ENCODE assay signal across 8 mouse cellular contexts in the genomic region with DNA sequence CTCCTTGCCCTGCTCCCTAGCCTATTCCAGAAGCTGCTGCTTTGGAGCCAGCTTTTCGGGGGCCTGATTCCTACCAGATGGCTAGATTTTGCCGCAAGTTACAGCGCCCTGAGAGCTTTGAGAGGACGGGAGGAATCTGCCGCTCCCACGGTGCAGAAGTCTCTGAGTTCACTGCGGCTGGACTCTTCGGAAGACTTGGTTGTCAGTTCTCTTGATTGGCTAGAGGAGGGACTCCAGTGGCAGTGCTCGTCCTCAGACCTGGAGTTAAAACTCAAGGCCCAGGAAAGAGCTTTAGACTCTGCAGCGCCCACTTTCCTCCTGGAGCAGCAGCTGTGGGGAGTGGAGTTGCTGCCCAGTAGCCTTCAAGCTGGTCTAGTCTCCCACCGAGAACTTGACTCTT. TPM values are rescaled to one million over a fixed set of nuclear protein-coding genes. Genes with fewer than 3 reads are reported as not detected.
DNase-seq lines count a peak whose midpoint lies in the region; ATAC-seq and TF ChIP-seq lines count a peak whose summit lies in the region.

No protein-coding gene starts in this region.

- no peak for TF ChIP-seq CTCF in intestine, postnatal 0 days (IDR thresholded peaks at IDR 0.05; ENCODE audit: low read depth)
- TF ChIP-seq CTCF in lung, postnatal 0 days (IDR thresholded peaks at IDR 0.05): no peak

- in situ Hi-C loops in ES-E14 (cut with MboI; ENCODE audit: low sequenced_read_pairs in 2 of 2, unreplicated experiment in 2 of 2): loop anchor here (25.0 kb wide), 1 partner anchor 95 kb away; the partner anchor contains the start of genes Mdm4 (in 2 of the 2) and Pik3c2b (in 2 of the 2)

- H3K4me1 ChIP-seq in ES-E14 (ENCODE audit: control insufficient read depth in 2 of 2, insufficient read depth in 2 of 2, low read length in 2 of 2, poor library complexity in 1 of 2): peaks cover 3 to 18% of the 10 kb centered on the region in 2 experiments
- H3K4me1 ChIP-seq in erythroblast, embryonic 14.5 days (ENCODE audit: control insufficient read depth): peaks cover 42% of the 10 kb centered on the region
- no peaks in the 10 kb centered on the region for H3K4me1 ChIP-seq in intestine, postnatal 0 days (replicated peaks; ENCODE audit: control insufficient read depth, insufficient read depth, low read length)
- peaks cover 9% of the 10 kb centered on the region; the same call in 1 of the 2 replicates for H3K4me1 ChIP-seq in lung, postnatal 0 days (ENCODE audit: insufficient read depth, low read depth, low read length)

- WGBS in intestine, postnatal 0 days: under 1% methylated on average over 11 of the region's 11 CpGs
- under 1% methylated on average over 11 of the region's 11 CpGs for WGBS in lung, postnatal 0 days

- H3K4me3 ChIP-seq in ES-E14 (ENCODE audit: insufficient read depth in 1 of 2, low read depth in 1 of 2, low read length in 2 of 2, poor library complexity in 1 of 2, severe bottlenecking in 1 of 2): peak overlapping the region; percentile 89 to 96
- H3K4me3 ChIP-seq in erythroblast, embryonic 14.5 days (replicated peaks): peak overlapping the region; percentile 87
- H3K4me3 ChIP-seq in intestine, postnatal 0 days (ENCODE audit: low read depth, low read length): peak overlapping the region; percentile 61
- peak overlapping the region; percentile 88 for H3K4me3 ChIP-seq in lung, postnatal 0 days (ENCODE audit: low read depth, low read length)

- ATAC-seq in intestine, postnatal 0 days: no peak
- ATAC-seq in lung, postnatal 0 days: no peak

- peak overlapping the region; percentile 97 for H3K9ac ChIP-seq in ES-E14 (ENCODE audit: insufficient read depth, low read depth, low read length, poor library complexity, severe bottlenecking)
- peak overlapping the region; percentile 90 for H3K9ac ChIP-seq in intestine, postnatal 0 days (ENCODE audit: low read depth, low read length)
- peak overlapping the region; percentile 97 for H3K9ac ChIP-seq in lung, postnatal 0 days (replicated peaks; ENCODE audit: low read depth)

- TF ChIP-seq EP300 in lung, postnatal 0 days (IDR thresholded peaks at IDR 0.05): no peak

- H3K36me3 ChIP-seq in ES-E14 (ENCODE audit: control insufficient read depth, insufficient read depth, low read length, poor library complexity, severe bottlenecking): peaks cover 33% of the 10 kb centered on the region
- H3K36me3 ChIP-seq in erythroblast, embryonic 14.5 days (ENCODE audit: control insufficient read depth): peaks cover 54% of the 10 kb centered on the region
- no peaks in the 10 kb centered on the region; the same call in 1 of the 2 replicates for H3K36me3 ChIP-seq in intestine, postnatal 0 days (ENCODE audit: control insufficient read depth, insufficient read depth)
- H3K36me3 ChIP-seq in lung, postnatal 0 days (ENCODE audit: insufficient read depth, low read length): peaks cover 1% of the 10 kb centered on the region; the same call in 1 of the 2 replicates

- no peaks in the 10 kb centered on the region for H3K9me3 ChIP-seq in ES-E14 (ENCODE audit: control insufficient read depth, insufficient read depth, low read depth, low read length)
- no peaks in the 10 kb centered on the region for H3K9me3 ChIP-seq in erythroblast, embryonic 14.5 days (ENCODE audit: control insufficient read depth, low read length)
- no peaks in the 10 kb centered on the region for H3K9me3 ChIP-seq in intestine, postnatal 0 days (ENCODE audit: control insufficient read depth)
- H3K9me3 ChIP-seq in lung, postnatal 0 days (ENCODE audit: low read length): no peaks in the 10 kb centered on the region

- peak overlapping the region; percentile 87 for H3K4me2 ChIP-seq in intestine, postnatal 0 days (replicated peaks; ENCODE audit: low read depth)
- H3K4me2 ChIP-seq in lung, postnatal 0 days (replicated peaks; ENCODE audit: low read depth, low read length): peak overlapping the region; percentile 85

- no peaks in the 10 kb centered on the region for H3K27me3 ChIP-seq in erythroblast, embryonic 14.5 days (ENCODE audit: control insufficient read depth)
- H3K27me3 ChIP-seq in intestine, postnatal 0 days (replicated peaks; ENCODE audit: control insufficient read depth, insufficient read depth, low read length): no peaks in the 10 kb centered on the region
- H3K27me3 ChIP-seq in lung, postnatal 0 days (replicated peaks; ENCODE audit: insufficient read depth, low read length): no peaks in the 10 kb centered on the region

- peak overlapping the region; percentile 85 for H3K27ac ChIP-seq in ES-E14 (ENCODE audit: insufficient read depth, low read depth, low read length, poor library complexity, severe bottlenecking)
- H3K27ac ChIP-seq in intestine, postnatal 0 days (ENCODE audit: low read depth, low read length): peak overlapping the region; percentile 99
- H3K27ac ChIP-seq in lung, postnatal 0 days (ENCODE audit: low read length): peak overlapping the region; percentile 99

- peak; percentile 30 for DNase-seq in embryo, embryonic 10.5 days (ENCODE audit: low spot score)
- DNase-seq in embryo, embryonic 11 days: no peak
- no peak for DNase-seq in ES-E14 (ENCODE audit: low read depth, low spot score)
- DNase-seq in lung, postnatal 0 days (ENCODE audit: low spot score): peak; percentile 53
- no peak for DNase-seq in frontal cortex, postnatal 25 days (ENCODE audit: low spot score in 2 of 2)
- DNase-seq in right cerebral cortex, postnatal 4 days: no peak

TF ChIP-seq in ES-E14, 5 proteins besides CTCF, POLR2A, EP300 and RAD21:
- TF ChIP-seq CHD2 (IDR thresholded peaks at IDR 0.05; ENCODE audit: low read depth, low read length) (no peak), ZC3H11A (IDR thresholded peaks at IDR 0.05; ENCODE audit: borderline replicate concordance, low read depth, low read length) (no peak), HCFC1 (IDR thresholded peaks at IDR 0.05; ENCODE audit: borderline replicate concordance, insufficient read depth, low read length) (no peak), ZNF384 (IDR thresholded peaks at IDR 0.05; ENCODE audit: low read depth, low read length) (no peak), MAFK (IDR thresholded peaks at IDR 0.05; ENCODE audit: insufficient read depth, low read depth, low read length) (no peak)
TF ChIP-seq in ES-E14: peak in this region for 0.

RNA-seq across cellular contexts. Expression of gene Ppp1r15b, which starts 1.0 kb away (rescaled TPM):
- 97.0 and 121 TPM in 2 replicates for total RNA-seq in ES-E14 (2012; rRNA removed)
- 2.0 and 2.5 TPM in 2 replicates for polyA plus RNA-seq in erythroblast, embryonic 14.5 days (2012)
- 28.5 and 33.0 TPM in 2 replicates for polyA plus RNA-seq in intestine, postnatal 0 days (2015; fragmentation: Nextera tagmentation; extraction: Ambion mirVana)
- 19.5 and 20.0 TPM in 2 replicates for polyA plus RNA-seq in lung, postnatal 0 days (2015; fragmentation: Nextera tagmentation; extraction: Ambion mirVana)

RNA-seq across cellular contexts. Expression of gene Plekha6, which starts 32.1 kb away (rescaled TPM):
- 3.5 and 5.3 TPM in 2 replicates for total RNA-seq in ES-E14 (2012; rRNA removed)
- 0.01 and 0.04 TPM in 2 replicates for polyA plus RNA-seq in erythroblast, embryonic 14.5 days (2012)
- polyA plus RNA-seq in intestine, postnatal 0 days (2015; fragmentation: Nextera tagmentation; extraction: Ambion mirVana): 7.5 and 8.0 TPM in 2 replicates
- polyA plus RNA-seq in lung, postnatal 0 days (2015; fragmentation: Nextera tagmentation; extraction: Ambion mirVana): 3.2 and 5.0 TPM in 2 replicates

Comparison
In these comparisons a context has a peak if more than half of its experiments do, and no peak if none do; other contexts are left out.
1. DNase-seq: peak in embryo, embryonic 10.5 days (single experiment) and lung, postnatal 0 days (single experiment); none in embryo, embryonic 11 days (single experiment), ES-E14 (single experiment), frontal cortex, postnatal 25 days (0 of 2) and right cerebral cortex, postnatal 4 days (single experiment).
2. Peak in every context shown above with its lines, with median percentiles within 50 percentile points of each other: H3K27ac ChIP-seq, H3K4me3 ChIP-seq and H3K9ac ChIP-seq.